Mouse (Mus musculus) CH12.LX (cell line): ENCODE data around the gene Qrich1. TPM values are rescaled to one million over a fixed set of nuclear protein-coding genes. Genes with fewer than 3 reads are reported as not detected.

Source experiments
- DNase-seq: peaks from one replicate; pipeline ENCODE4 v3.0.0-alpha.2; 2013; ENCODE audit errors: extremely low read depth
- H3K27ac ChIP-seq: 2 replicates; pipeline ENCODE4 v1.5.1; 2012; ENCODE audit warnings: low read depth, mild to moderate bottlenecking, control low read depth, moderate library complexity; ENCODE audit not compliant: insufficient read depth
- H3K27me3 ChIP-seq: replicated peaks from 2 replicates; pipeline ENCODE3; 2012; ENCODE audit warnings: inconsistent platforms
- H3K36me3 ChIP-seq, 2 experiments: replicated peaks in 1 of 2; 2 replicates each; pipeline versions ENCODE3 to v1.6.1; 2012; ENCODE audit warnings: inconsistent platforms in 1 of 2, low read length in 1 of 2, mild to moderate bottlenecking in 1 of 2, mixed read lengths in 1 of 2, moderate library complexity in 1 of 2; ENCODE audit not compliant: control insufficient read depth in 1 of 2, insufficient read depth in 1 of 2
- H3K4me1 ChIP-seq, 2 experiments: 2 replicates each; pipeline ENCODE4 v1.6.1; 2012; ENCODE audit warnings: inconsistent platforms in 1 of 2, moderate library complexity in 1 of 2; ENCODE audit not compliant: insufficient read depth in 2 of 2, control insufficient read depth in 1 of 2
- H3K4me2 ChIP-seq: 2 replicates; pipeline ENCODE4 v1.6.1; 2012; ENCODE audit warnings: low read depth, mild to moderate bottlenecking, control low read depth; ENCODE audit not compliant: poor library complexity, insufficient read depth, severe bottlenecking
- H3K4me3 ChIP-seq, 3 experiments: fragments of 150-350 bp in 1 of 3; sonication (generic) in 1 of 3; replicated peaks in 1 of 3; 2 replicates each; pipeline versions ENCODE3 to v1.5.1; 2011 to 2012; ENCODE audit warnings: low read depth in 2 of 3, low read length in 2 of 3, mild to moderate bottlenecking in 2 of 3, moderate library complexity in 2 of 3, control low read depth in 1 of 3, improper control_type of control experiment in 1 of 3, inconsistent platforms in 1 of 3, mixed read lengths in 1 of 3; ENCODE audit not compliant: poor library complexity in 1 of 3
- H3K79me2 ChIP-seq: replicated peaks from 2 replicates; pipeline ENCODE4 v1.6.1; 2012; ENCODE audit warnings: mild to moderate bottlenecking, moderate library complexity; ENCODE audit not compliant: control insufficient read depth, poor library complexity, insufficient read depth, severe bottlenecking; ENCODE audit errors: extremely low read depth
- H3K9ac ChIP-seq: 2 replicates; pipeline ENCODE4 v1.6.1; 2012; ENCODE audit warnings: low read depth, mild to moderate bottlenecking, control low read depth, moderate library complexity; ENCODE audit not compliant: insufficient read depth
- H3K9me3 ChIP-seq: replicated peaks from 2 replicates; pipeline ENCODE3; 2012; ENCODE audit warnings: low read length, inconsistent platforms, mixed read lengths
- BHLHE40 ChIP-seq: IDR thresholded peaks from 2 replicates; pipeline ENCODE4 v1.6.1; 2011; ENCODE audit warnings: mild to moderate bottlenecking, low read depth, low read length, improper control_type of control experiment
- CHD1 ChIP-seq: IDR thresholded peaks from 2 replicates; pipeline ENCODE4 v1.6.1; 2012; ENCODE audit warnings: low read depth, low read length, improper control_type of control experiment, inconsistent platforms
- CHD2 ChIP-seq: IDR thresholded peaks from 2 replicates; pipeline ENCODE4 v1.6.1; 2011; ENCODE audit warnings: low read length, improper control_type of control experiment
- CTCF ChIP-seq, 2 experiments: IDR thresholded peaks in 1 of 2; conservative IDR thresholded peaks in 1 of 2; 2 replicates each; pipeline ENCODE4 v1.5.1; 2011 to 2012; ENCODE audit warnings: low read depth in 2 of 2, low read length in 2 of 2, improper control_type of control experiment in 1 of 2, inconsistent platforms in 1 of 2, mild to moderate bottlenecking in 1 of 2, moderate library complexity in 1 of 2
- E2F4 ChIP-seq: IDR thresholded peaks from 2 replicates; pipeline ENCODE4 v1.6.1; 2011; ENCODE audit warnings: low read depth, low read length, improper control_type of control experiment; ENCODE audit not compliant: insufficient replicate concordance
- ELF1 ChIP-seq: IDR thresholded peaks from 2 replicates; pipeline ENCODE4 v1.6.1; 2014; ENCODE audit warnings: low read depth, mild to moderate bottlenecking, inconsistent platforms, low read length, improper control_type of control experiment
- ETS1 ChIP-seq: conservative IDR thresholded peaks from 2 replicates; pipeline ENCODE4 v1.6.1; 2012; ENCODE audit warnings: low read depth, mild to moderate bottlenecking, inconsistent platforms, low read length, improper control_type of control experiment, moderate library complexity
- IRF4 ChIP-seq: IDR thresholded peaks from 2 replicates; pipeline ENCODE4 v1.6.1; 2014; ENCODE audit warnings: low read depth, mild to moderate bottlenecking, inconsistent platforms, low read length, improper control_type of control experiment
- JUN ChIP-seq: IDR thresholded peaks from 2 replicates; pipeline ENCODE4 v1.6.1; 2011; ENCODE audit warnings: low read depth, mild to moderate bottlenecking, low read length, improper control_type of control experiment, moderate library complexity; ENCODE audit not compliant: insufficient read depth
- JUND ChIP-seq: conservative IDR thresholded peaks from 2 replicates; pipeline ENCODE4 v1.6.1; 2011; ENCODE audit warnings: low read depth, low read length, improper control_type of control experiment
- KAT2A ChIP-seq: IDR thresholded peaks from 2 replicates; pipeline ENCODE4 v1.6.1; 2012; ENCODE audit warnings: low read length, improper control_type of control experiment, inconsistent platforms; ENCODE audit not compliant: insufficient replicate concordance
- MAFK ChIP-seq: IDR thresholded peaks from 2 replicates; pipeline ENCODE4 v1.6.1; 2011; ENCODE audit warnings: low read length, improper control_type of control experiment; ENCODE audit not compliant: insufficient replicate concordance
- MAX ChIP-seq: IDR thresholded peaks from 2 replicates; pipeline ENCODE4 v1.6.1; 2011; ENCODE audit warnings: low read length, improper control_type of control experiment
- MEF2A ChIP-seq: IDR thresholded peaks from 2 replicates; pipeline ENCODE4 v1.6.1; 2014; ENCODE audit warnings: low read depth, mild to moderate bottlenecking, inconsistent platforms, low read length, improper control_type of control experiment, borderline replicate concordance
- MXI1 ChIP-seq: IDR thresholded peaks from 2 replicates; pipeline ENCODE4 v1.6.1; 2011; ENCODE audit warnings: mild to moderate bottlenecking, low read depth, low read length, improper control_type of control experiment
- MYC ChIP-seq: IDR thresholded peaks from 2 replicates; pipeline ENCODE4 v1.6.1; 2011; ENCODE audit warnings: low read depth, mild to moderate bottlenecking, improper control_type of control experiment, low read length
- NELFE ChIP-seq: IDR thresholded peaks from 2 replicates; pipeline ENCODE4 v1.6.1; 2011; ENCODE audit warnings: low read depth, low read length, improper control_type of control experiment
- NRF1 ChIP-seq: IDR thresholded peaks from 2 replicates; pipeline ENCODE4 v1.6.1; 2014; ENCODE audit warnings: low read depth, mild to moderate bottlenecking, inconsistent platforms, low read length, improper control_type of control experiment, moderate library complexity
- PAX5 ChIP-seq: IDR thresholded peaks from 2 replicates; pipeline ENCODE4 v1.6.1; 2012; ENCODE audit warnings: low read length, inconsistent platforms, mixed read lengths
- POLR2A ChIP-seq: IDR thresholded peaks from 2 replicates; pipeline ENCODE4 v1.6.1; 2011; ENCODE audit warnings: low read depth, mild to moderate bottlenecking, improper control_type of control experiment, low read length
- POLR2AphosphoS2 ChIP-seq: IDR thresholded peaks from 2 replicates; pipeline ENCODE4 v1.6.1; 2011; ENCODE audit warnings: low read depth, low read length, improper control_type of control experiment
- RAD21 ChIP-seq: IDR thresholded peaks from 2 replicates; pipeline ENCODE4 v1.6.1; 2011; ENCODE audit warnings: low read depth, mild to moderate bottlenecking, low read length, improper control_type of control experiment, moderate library complexity
- SMC3 ChIP-seq: IDR thresholded peaks from 2 replicates; pipeline ENCODE4 v1.6.1; 2011; ENCODE audit warnings: low read depth, low read length, improper control_type of control experiment
- TCF12 ChIP-seq: IDR thresholded peaks from 2 replicates; pipeline ENCODE4 v1.6.1; 2014; ENCODE audit warnings: low read depth, mild to moderate bottlenecking, inconsistent platforms, low read length, improper control_type of control experiment
- UBTF ChIP-seq: IDR thresholded peaks from 2 replicates; pipeline ENCODE4 v1.6.1; 2012; ENCODE audit warnings: low read depth, mild to moderate bottlenecking, inconsistent platforms, low read length, improper control_type of control experiment, moderate library complexity
- USF2 ChIP-seq: conservative IDR thresholded peaks from 2 replicates; pipeline ENCODE4 v1.6.1; 2011; ENCODE audit warnings: low read depth, low read length, improper control_type of control experiment
- ZC3H11A ChIP-seq: IDR thresholded peaks from 2 replicates; pipeline ENCODE4 v1.6.1; 2012; ENCODE audit warnings: low read depth, mild to moderate bottlenecking, inconsistent platforms, low read length, improper control_type of control experiment
- ZKSCAN1 ChIP-seq: IDR thresholded peaks from 2 replicates; pipeline ENCODE4 v1.6.1; 2012; ENCODE audit warnings: low read depth, inconsistent platforms, low read length, improper control_type of control experiment, borderline replicate concordance
- dilution Hi-C: fragments of 300-500 bp; cut with MboI; formaldehyde crosslinking; loops from 2 replicates; pipeline ENCODE4 v1.14.3; 2020; ENCODE audit warnings: low sequenced_read_pairs; ENCODE audit not compliant: extremely low pct_unique_long_range_greater_than_20kb, extremely low pct_ligation_motif_present
- in situ Hi-C: fragments of 300-500 bp; cut with MboI; formaldehyde crosslinking; loops from 3 replicates; pipeline ENCODE4 v1.14.3; 2019; ENCODE audit warnings: low sequenced_read_pairs, low pct_ligation_motif_present, low pct_unique_long_range_greater_than_20kb, mixed read lengths
- polyA plus RNA-seq: library from polyadenylated mRNA; unstranded; fragments of >175 nt; gene quantifications from 2 replicates; pipeline ENCODE4 v1.2.1, GENCODE M21; 2012; ENCODE audit warnings: low read depth; ENCODE audit not compliant: insufficient read length
- total RNA-seq, 2 experiments: library from RNA; depleted of rRNA; stranded (reverse); fragments of 300-350 nt in 1 of 2; fragments of >200 nt in 1 of 2; gene quantifications; 2 replicates each; pipeline ENCODE4 v1.2.3; 2012 to 2014

Gene Qrich1
- total and polyA plus RNA-seq, 3 experiments: 72.1 to 117 (median 104) TPM

- peak overlapping the region; percentile 87 to 95 (median 90) for H3K4me3 ChIP-seq
- TF ChIP-seq CHD2: peak; percentile 7; the same call in 1 of the 2 replicates
- peak; percentile 28; the same call in 1 of the 2 replicates for TF ChIP-seq ELF1
- peak; percentile 24; the same call in 1 of the 2 replicates for TF ChIP-seq MAX
- TF ChIP-seq CTCF (conservative IDR thresholded peaks at IDR 0.05 in 1 of 2, IDR thresholded peaks at IDR 0.05 in 1 of 2; ENCODE audit: low read depth in 2 of 2, low read length in 2 of 2): peak; percentile 50 to 80
- TF ChIP-seq POLR2AphosphoS2: 0 out of 2 replicates have a peak, but pooled peaks have one; percentile 19
- TF ChIP-seq BHLHE40: no peak
- peak; percentile 25; the same call in 1 of the 2 replicates for TF ChIP-seq POLR2A
- no peak for TF ChIP-seq MXI1
- 0 out of 2 replicates have a peak, but pooled peaks have one; percentile 34 for TF ChIP-seq IRF4
- peak; percentile 49 for TF ChIP-seq RAD21
- TF ChIP-seq TCF12: no peak
- peak; percentile 73 for TF ChIP-seq SMC3
- TF ChIP-seq MAFK: no peak
- TF ChIP-seq MEF2A: no peak
- TF ChIP-seq USF2: no peak
- TF ChIP-seq JUND: no peak
- TF ChIP-seq NELFE: no peak
- in situ Hi-C loops: no loop called here
- peak overlapping the region; percentile 74 for H3K27ac ChIP-seq
- H3K9me3 ChIP-seq: no peaks in the 10 kb centered on the region
- H3K27me3 ChIP-seq: no peaks in the 10 kb centered on the region
- 0 out of 2 replicates have a peak, but pooled peaks cover 3% of the 10 kb centered on the region for H3K79me2 ChIP-seq
- peak; percentile 91 for DNase-seq
- peak overlapping the region; percentile 74 for H3K9ac ChIP-seq
- peaks cover 7 to 22% of the 10 kb centered on the region in 2 experiments for H3K4me1 ChIP-seq
- dilution Hi-C loops: no loop called here
- H3K4me2 ChIP-seq: peak overlapping the region; percentile 65
- peaks cover 39 to 56% of the 10 kb centered on the region in 2 experiments for H3K36me3 ChIP-seq
These were observed 53.7 kb downstream of the Qrich1 start for GRCm38 (mm10) chr9:108570207-108570896.

GRCm38 (mm10) chr9:108571401-108571973 lies 54.9 kb downstream of the Qrich1 start:
- Histone ChIP-seq H3K9me3 (no peaks in the 10 kb centered on the region), H3K79me2 (0 out of 2 replicates have a peak, but pooled peaks cover 3% of the 10 kb centered on the region), H3K27ac (no peak overlapping the region), H3K4me1 (peaks cover 3 to 12% of the 10 kb centered on the region in 2 experiments; a peak in 3 of 4 replicates), H3K4me3 (no peak overlapping the region), H3K9ac (no peak overlapping the region), H3K4me2 (no peak overlapping the region), H3K36me3 (peaks cover 39 to 59% of the 10 kb centered on the region in 2 experiments), H3K27me3 (no peaks in the 10 kb centered on the region)
- DNase-seq: no peak
- in situ Hi-C loops (no loop called here), dilution Hi-C loops (no loop called here)
- no peak for TF ChIP-seq NRF1
- TF ChIP-seq UBTF: no peak
- no peak for TF ChIP-seq CTCF (conservative IDR thresholded peaks at IDR 0.05 in 1 of 2, IDR thresholded peaks at IDR 0.05 in 1 of 2; ENCODE audit: low read depth in 2 of 2, low read length in 2 of 2)
- TF ChIP-seq ZKSCAN1: no peak
- no peak for TF ChIP-seq JUN
- TF ChIP-seq NELFE: no peak
- no peak for TF ChIP-seq BHLHE40
- no peak for TF ChIP-seq KAT2A
- TF ChIP-seq ZC3H11A: no peak
- no peak for TF ChIP-seq MYC
- TF ChIP-seq E2F4: no peak
- no peak for TF ChIP-seq SMC3
- no peak for TF ChIP-seq CHD1
- no peak for TF ChIP-seq ETS1
- TF ChIP-seq MAX: no peak
- no peak for TF ChIP-seq PAX5
